Mouse (Mus musculus) testis, adult 2 months (tissue): ENCODE measurements around the gene Sidt1. TPM values are rescaled to one million over a fixed set of nuclear protein-coding genes. Genes with fewer than 3 reads are reported as not detected.

Experiments used
- H3K27ac ChIP-seq: fragments of 200-500 bp; 2 replicates; pipeline ENCODE4 v1.5.1; 2012; ENCODE audit warnings: low read depth, low read length; ENCODE audit not compliant: control insufficient read depth, insufficient read depth
- H3K27me3 ChIP-seq: fragments of 200-500 bp; 2 replicates; pipeline ENCODE4 v1.6.1; 2012; ENCODE audit warnings: mild to moderate bottlenecking, low read length, moderate library complexity; ENCODE audit not compliant: control insufficient read depth, insufficient read depth
- H3K36me3 ChIP-seq: fragments of 200-500 bp; 2 replicates; pipeline ENCODE4 v1.6.1; 2012; ENCODE audit warnings: mild to moderate bottlenecking, low read length; ENCODE audit not compliant: control insufficient read depth, insufficient read depth
- H3K4me1 ChIP-seq: fragments of 200-500 bp; 2 replicates; pipeline ENCODE4 v1.6.1; 2012; ENCODE audit warnings: low read length; ENCODE audit not compliant: control insufficient read depth, insufficient read depth
- H3K4me3 ChIP-seq: fragments of 200-500 bp; 2 replicates; pipeline ENCODE4 v1.5.1; 2012; ENCODE audit warnings: low read depth, mild to moderate bottlenecking, low read length, moderate library complexity, mixed read lengths; ENCODE audit not compliant: control insufficient read depth
- CTCF ChIP-seq: fragments of 200-500 bp; IDR thresholded peaks from 2 replicates; pipeline ENCODE4 v1.5.1; 2012; ENCODE audit warnings: low read depth, mild to moderate bottlenecking, inconsistent platforms, low read length, moderate library complexity; ENCODE audit not compliant: control insufficient read depth, insufficient read depth, insufficient replicate concordance
- POLR2A ChIP-seq: fragments of 200-500 bp; IDR thresholded peaks from 2 replicates; pipeline ENCODE4 v1.6.1; 2012; ENCODE audit warnings: low read depth, mild to moderate bottlenecking, inconsistent platforms, low read length, moderate library complexity; ENCODE audit not compliant: control insufficient read depth
- polyA plus RNA-seq: library from polyadenylated mRNA; depleted of rRNA; stranded (reverse); fragments of >200 nt; gene quantifications from 2 replicates; pipeline ENCODE4 v1.2.3, GENCODE M21; 2012

Sidt1 gene
- polyA plus RNA-seq, 1 experiment = 0.15 TPM

GRCm38 (mm10) chr16:44330657-44331056 lies 2.3 kb downstream of the Sidt1 start:
- TF ChIP-seq POLR2A (no peak), CTCF (peak; percentile 27; the same call in 1 of the 2 replicates)
- Histone ChIP-seq H3K36me3 (no peaks in the 10 kb centered on the region), H3K4me3 (no peak overlapping the region), H3K4me1 (peaks cover 6% of the 10 kb centered on the region), H3K27ac (no peak overlapping the region), H3K27me3 (no peaks in the 10 kb centered on the region)

GRCm38 (mm10) chr16:44328644-44329043 lies 4.4 kb downstream of the Sidt1 start:
- Histone ChIP-seq H3K4me3 (no peak overlapping the region), H3K27me3 (no peaks in the 10 kb centered on the region), H3K36me3 (no peaks in the 10 kb centered on the region), H3K27ac (no peak overlapping the region), H3K4me1 (peaks cover 6% of the 10 kb centered on the region)
- no peak for TF ChIP-seq CTCF
- TF ChIP-seq POLR2A = no peak

GRCm38 (mm10) chr16:44320232-44320631 lies 12.8 kb downstream of the Sidt1 start:
- H3K27me3 ChIP-seq = no peaks in the 10 kb centered on the region
- no peak overlapping the region for H3K27ac ChIP-seq
- no peaks in the 10 kb centered on the region for H3K4me1 ChIP-seq
- no peak for TF ChIP-seq CTCF
- TF ChIP-seq POLR2A = no peak
- no peaks in the 10 kb centered on the region for H3K36me3 ChIP-seq
- no peak overlapping the region for H3K4me3 ChIP-seq

GRCm38 (mm10) chr16:44316350-44316749 lies 16.6 kb downstream of the Sidt1 start:
- Histone ChIP-seq H3K4me1 (no peaks in the 10 kb centered on the region), H3K36me3 (no peaks in the 10 kb centered on the region), H3K27me3 (no peaks in the 10 kb centered on the region), H3K4me3 (no peak overlapping the region), H3K27ac (no peak overlapping the region)
- TF ChIP-seq CTCF (no peak), POLR2A (no peak)

- H3K27me3 ChIP-seq = no peaks in the 10 kb centered on the region
- TF ChIP-seq CTCF (no peak), POLR2A (no peak)
- H3K27ac ChIP-seq = no peak overlapping the region
- no peaks in the 10 kb centered on the region for H3K36me3 ChIP-seq
- H3K4me3 ChIP-seq = no peak overlapping the region
- no peaks in the 10 kb centered on the region for H3K4me1 ChIP-seq
These were observed 19.6 kb downstream of the Sidt1 start for GRCm38 (mm10) chr16:44313422-44313821.

- no peaks in the 10 kb centered on the region for H3K27me3 ChIP-seq
- no peak overlapping the region for H3K4me3 ChIP-seq
- no peak overlapping the region for H3K27ac ChIP-seq
- no peaks in the 10 kb centered on the region for H3K36me3 ChIP-seq
- H3K4me1 ChIP-seq = no peaks in the 10 kb centered on the region
- TF ChIP-seq CTCF = no peak
- no peak for TF ChIP-seq POLR2A
These were observed 27.4 kb downstream of the Sidt1 start for GRCm38 (mm10) chr16:44305606-44306005.

GRCm38 (mm10) chr16:44303822-44304221 lies 29.2 kb downstream of the Sidt1 start:
- Histone ChIP-seq H3K4me3 (no peak overlapping the region), H3K27ac (no peak overlapping the region), H3K36me3 (no peaks in the 10 kb centered on the region), H3K27me3 (no peaks in the 10 kb centered on the region), H3K4me1 (peaks cover 3% of the 10 kb centered on the region; the same call in 1 of the 2 replicates)
- TF ChIP-seq CTCF = no peak
- no peak for TF ChIP-seq POLR2A
